Comparison of ENCODE assay signal across 10 mouse cellular contexts in the genomic region with DNA sequence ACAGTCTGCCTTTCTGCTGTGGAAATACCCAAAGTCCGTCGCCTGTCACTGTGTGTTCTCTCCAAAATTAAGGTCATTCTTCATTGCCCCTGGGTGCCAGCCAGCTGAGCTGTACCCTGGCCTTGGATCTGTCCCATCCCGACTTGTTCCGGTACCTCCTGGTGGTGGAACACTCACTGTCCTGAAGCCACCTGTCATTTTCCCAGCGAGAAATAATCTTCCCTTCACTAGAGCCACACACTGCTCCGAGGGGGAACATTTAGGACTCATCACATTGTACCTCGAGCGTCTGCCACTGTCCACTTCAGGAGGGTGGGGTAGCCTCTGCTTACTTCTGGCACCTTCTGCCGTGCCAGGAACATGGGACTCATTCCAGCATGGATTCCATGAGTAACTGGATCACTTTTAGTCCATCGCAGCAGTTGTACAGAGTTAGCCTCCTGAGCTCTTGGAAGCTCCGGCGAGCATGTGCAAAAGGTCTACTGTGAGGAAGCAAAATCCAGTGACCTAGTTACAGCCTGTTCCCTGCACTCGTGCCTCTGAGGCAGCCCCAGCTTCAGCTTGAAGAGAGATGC.
DNase-seq lines count a peak whose midpoint lies in the region; ATAC-seq and TF ChIP-seq lines count a peak whose summit lies in the region.
"Had no signal": no experiment of that assay in that cellular context is flagged by ENCODE, and none has a peak within 500 bp of the region (broad histone marks: within the 10 kb centered on the region; RNA-seq: fewer than 3 reads in every experiment).

No protein-coding gene starts in this region.

- H3K4me1 ChIP-seq in hindbrain, postnatal 0 days (ENCODE audit: insufficient read depth, low read length) = peaks cover 5% of the 10 kb centered on the region; the same call in 1 of the 2 replicates
- peaks cover 10% of the 10 kb centered on the region for H3K4me1 ChIP-seq in hindbrain, embryonic 13.5 days (replicated peaks)
- H3K4me1 ChIP-seq in thymus, adult 2 months (replicated peaks; ENCODE audit: control insufficient read depth, insufficient read depth, low read length) = peaks cover 15% of the 10 kb centered on the region
- H3K4me1 ChIP-seq in forebrain, embryonic 13.5 days = peaks cover 11% of the 10 kb centered on the region

- no peak overlapping the region for H3K4me2 ChIP-seq in hindbrain, postnatal 0 days (ENCODE audit: low read depth, low read length)
- no peak overlapping the region for H3K4me2 ChIP-seq in hindbrain, embryonic 13.5 days
- no peak overlapping the region for H3K4me2 ChIP-seq in forebrain, embryonic 13.5 days
- H3K4me2 ChIP-seq: midbrain, embryonic 12.5 days had no signal

- peak; percentile 4; the same call in 1 of the 2 replicates for TF ChIP-seq CTCF in hindbrain, postnatal 0 days (IDR thresholded peaks at IDR 0.05; ENCODE audit: low read depth)
- TF ChIP-seq CTCF in thymus, adult 2 months (IDR thresholded peaks at IDR 0.05; ENCODE audit: borderline replicate concordance, control insufficient read depth, extremely low read depth, insufficient read depth, low read length, poor library complexity) = no peak

- DNase-seq in hindbrain, postnatal 0 days (ENCODE audit: low spot score) = no peak
- DNase-seq in thymus, postnatal 14 days = peak; percentile 49
- DNase-seq in thymus, adult 2 months = no peak
- DNase-seq in heart, adult 8-10 months (ENCODE audit: low spot score) = peak; percentile 67
- no peak for DNase-seq in yolk sac, embryonic 10.5 days (ENCODE audit: low spot score)
- DNase-seq in right cerebral cortex, adult 2 months (ENCODE audit: low spot score in 2 of 2) = no peak

- H3K9me3 ChIP-seq in hindbrain, postnatal 0 days (ENCODE audit: low read length) = 0 out of 2 replicates have a peak, but pooled peaks cover 2% of the 10 kb centered on the region
- no peaks in the 10 kb centered on the region for H3K9me3 ChIP-seq in hindbrain, embryonic 13.5 days
- no peaks in the 10 kb centered on the region; the same call in 1 of the 2 replicates for H3K9me3 ChIP-seq in forebrain, embryonic 13.5 days (replicated peaks)
- H3K9me3 ChIP-seq: embryonic facial prominence, embryonic 10.5 days had no signal

- peak overlapping the region; percentile 36; the same call in 1 of the 2 replicates for H3K27ac ChIP-seq in hindbrain, postnatal 0 days
- no peak overlapping the region for H3K27ac ChIP-seq in hindbrain, embryonic 13.5 days
- H3K27ac ChIP-seq in thymus, adult 2 months (ENCODE audit: control insufficient read depth, insufficient read depth, low read length) = no peak overlapping the region
- H3K27ac ChIP-seq in forebrain, embryonic 13.5 days = no peak overlapping the region
- H3K27ac ChIP-seq: embryonic facial prominence, embryonic 10.5 days; midbrain, embryonic 12.5 days had no signal

- no peak overlapping the region for H3K9ac ChIP-seq in hindbrain, postnatal 0 days (replicated peaks; ENCODE audit: low read length)
- H3K9ac ChIP-seq in hindbrain, embryonic 13.5 days = no peak overlapping the region
- no peak overlapping the region for H3K9ac ChIP-seq in forebrain, embryonic 13.5 days
- H3K9ac ChIP-seq: midbrain, embryonic 12.5 days had no signal

- H3K4me3 ChIP-seq in hindbrain, postnatal 0 days (ENCODE audit: low read length) = no peak overlapping the region
- no peak overlapping the region for H3K4me3 ChIP-seq in hindbrain, embryonic 13.5 days
- H3K4me3 ChIP-seq in thymus, adult 2 months (ENCODE audit: control insufficient read depth, insufficient read depth, low read length) = no peak overlapping the region
- no peak overlapping the region for H3K4me3 ChIP-seq in forebrain, embryonic 13.5 days
- H3K4me3 ChIP-seq: embryonic facial prominence, embryonic 10.5 days; midbrain, embryonic 12.5 days had no signal

- no peaks in the 10 kb centered on the region for H3K27me3 ChIP-seq in hindbrain, postnatal 0 days (ENCODE audit: insufficient read depth, low read length)
- no peaks in the 10 kb centered on the region for H3K27me3 ChIP-seq in hindbrain, embryonic 13.5 days
- H3K27me3 ChIP-seq in thymus, adult 2 months (ENCODE audit: control insufficient read depth, insufficient read depth, low read length) = no peaks in the 10 kb centered on the region
- no peaks in the 10 kb centered on the region for H3K27me3 ChIP-seq in forebrain, embryonic 13.5 days
- H3K27me3 ChIP-seq: midbrain, embryonic 12.5 days had no signal

- peak; percentile 27; the same call in 1 of the 2 replicates for ATAC-seq in hindbrain, postnatal 0 days
- ATAC-seq in hindbrain, embryonic 13.5 days (ENCODE audit: low FRiP score) = no peak
- ATAC-seq in forebrain, embryonic 13.5 days = no peak

- TF ChIP-seq POLR2A in thymus, adult 2 months (IDR thresholded peaks at IDR 0.05; ENCODE audit: control insufficient read depth, extremely low read depth, insufficient read depth, low read length, poor library complexity) = no peak

- no peaks in the 10 kb centered on the region for H3K36me3 ChIP-seq in hindbrain, postnatal 0 days (ENCODE audit: insufficient read depth, low read length)
- H3K36me3 ChIP-seq in hindbrain, embryonic 13.5 days = no peaks in the 10 kb centered on the region
- H3K36me3 ChIP-seq in thymus, adult 2 months (ENCODE audit: control insufficient read depth, insufficient read depth, low read length) = no peaks in the 10 kb centered on the region
- H3K36me3 ChIP-seq in forebrain, embryonic 13.5 days (ENCODE audit: poor library complexity, severe bottlenecking) = no peaks in the 10 kb centered on the region
- H3K36me3 ChIP-seq: midbrain, embryonic 12.5 days had no signal

- 57% methylated on average over 13 of the region's 13 CpGs for WGBS in hindbrain, postnatal 0 days
- WGBS in hindbrain, embryonic 13.5 days = 90% methylated on average over 13 of the region's 13 CpGs
- 92% methylated on average over 13 of the region's 13 CpGs for WGBS in thymus, adult 2 months
- 91% methylated on average over 13 of the region's 13 CpGs for WGBS in forebrain, embryonic 13.5 days

Comparison
In these comparisons a context has a peak if more than half of its experiments do, and no peak if none do; other contexts are left out.
1. DNase-seq: peak in thymus, postnatal 14 days (single experiment) and heart, adult 8-10 months (single experiment); none in hindbrain, postnatal 0 days (single experiment), thymus, adult 2 months (single experiment), yolk sac, embryonic 10.5 days (single experiment) and right cerebral cortex, adult 2 months (0 of 2).